Mouse (Mus musculus) liver, adult 2 months (tissue): ENCODE results near the gene Ormdl3.

Experiments used
- CTCF ChIP-seq: fragments of 200-500 bp; IDR thresholded peaks from 2 replicates; pipeline ENCODE4 v1.5.1; 2011; ENCODE audit warnings: low read depth, low read length, control low read depth
- POLR2A ChIP-seq: fragments of 200-500 bp; IDR thresholded peaks from 2 replicates; pipeline ENCODE4 v1.6.1; 2011; ENCODE audit warnings: low read length, control low read depth; ENCODE audit not compliant: insufficient read depth; ENCODE audit errors: extremely low read depth

- no peak for TF ChIP-seq POLR2A
- no peak for TF ChIP-seq CTCF
Observed at GRCm38 (mm10) chr11:98620791-98621190, 33.6 kb upstream of the Ormdl3 start.
